Mouse (Mus musculus): ENCODE results near the gene Elavl1.

DNA sequence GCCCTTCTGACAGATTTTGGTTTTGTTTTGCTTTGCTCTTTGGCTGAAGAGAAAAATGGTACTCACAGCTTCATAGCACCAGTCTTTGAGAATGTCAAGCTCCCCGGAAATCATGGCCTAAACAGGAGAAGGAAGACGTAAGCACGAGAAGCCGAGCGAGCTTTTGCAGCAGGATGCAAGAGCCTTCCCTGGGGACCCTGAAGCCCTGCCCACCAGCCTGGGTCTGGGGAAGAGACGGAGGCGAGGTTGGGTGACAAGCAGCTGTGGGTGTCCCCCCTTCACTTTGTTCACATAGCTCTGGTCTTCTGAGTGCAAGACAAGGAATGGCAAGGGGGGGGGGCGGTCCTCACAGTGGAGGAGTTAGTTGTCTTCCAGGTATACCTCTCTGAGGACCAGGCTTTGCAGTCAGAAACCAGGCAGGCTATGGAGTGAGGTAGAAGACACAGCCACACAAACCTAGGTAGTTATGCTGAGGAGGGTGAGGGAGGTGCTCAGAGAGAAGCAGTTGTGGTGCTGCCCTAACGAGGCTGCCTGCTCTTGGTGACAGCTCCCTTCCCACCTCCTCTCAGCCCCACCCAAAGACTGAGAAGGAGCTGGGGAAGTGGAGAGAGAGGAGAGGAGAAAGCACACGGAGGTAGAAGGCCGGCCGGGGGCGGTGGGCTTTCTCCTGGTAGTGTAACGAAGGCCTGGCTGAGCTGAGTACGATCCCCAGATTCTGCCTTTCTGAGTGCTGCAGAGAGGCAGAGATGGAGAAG is 59.9 kb downstream of the Elavl1 start:
- no peak for TF ChIP-seq CTCF (IDR thresholded peaks at IDR 0.05)
- no peak for TF ChIP-seq EP300 (IDR thresholded peaks at IDR 0.05)

All from lung, postnatal 0 days (tissue).